ENCODE assay signal across 24 mouse cellular contexts in genomic region chr10:87885326-87886040, GRCm38 (mm10). TPM values are rescaled to one million over a fixed set of nuclear protein-coding genes. Genes with fewer than 3 reads are reported as not detected.
DNase-seq lines count a peak whose midpoint lies in the region; ATAC-seq and TF ChIP-seq lines count a peak whose summit lies in the region.
"Had no signal": no experiment of that assay in that cellular context is flagged by ENCODE, and none has a peak within 500 bp of the region (broad histone marks: within the 10 kb centered on the region; RNA-seq: fewer than 3 reads in every experiment).

No protein-coding gene starts in this region.

- peaks cover 24% of the 10 kb centered on the region for H3K4me1 ChIP-seq in liver, adult 2 months (ENCODE audit: control insufficient read depth, insufficient read depth, low read length)
- no peaks in the 10 kb centered on the region for H3K4me1 ChIP-seq in liver, embryonic 11.5 days (replicated peaks; ENCODE audit: control insufficient read depth, insufficient read depth, low read length)
- no peaks in the 10 kb centered on the region for H3K4me1 ChIP-seq in neural tube, embryonic 15.5 days
- H3K4me1 ChIP-seq: embryonic facial prominence, embryonic 12.5 days; forebrain, embryonic 13.5 days; forebrain, embryonic 15.5 days had no signal

- H3K9me3 ChIP-seq in liver, embryonic 11.5 days (ENCODE audit: control insufficient read depth, low read length): no peaks in the 10 kb centered on the region
- H3K9me3 ChIP-seq in neural tube, embryonic 15.5 days (replicated peaks): no peaks in the 10 kb centered on the region
- H3K9me3 ChIP-seq: embryonic facial prominence, embryonic 10.5 days; embryonic facial prominence, embryonic 12.5 days; forebrain, embryonic 13.5 days; forebrain, embryonic 15.5 days; G1E had no signal

- H3K9ac ChIP-seq in liver, adult 2 months (ENCODE audit: low read depth, low read length): peak overlapping the region; percentile 49; the same call in 1 of the 2 replicates
- no peak overlapping the region for H3K9ac ChIP-seq in liver, embryonic 11.5 days (ENCODE audit: low read depth, low read length)
- H3K9ac ChIP-seq in neural tube, embryonic 15.5 days (replicated peaks): no peak overlapping the region
- H3K9ac ChIP-seq: embryonic facial prominence, embryonic 12.5 days; forebrain, embryonic 13.5 days; forebrain, embryonic 15.5 days; forebrain, postnatal 0 days had no signal

- TF ChIP-seq POLR2A in liver, adult 2 months (IDR thresholded peaks at IDR 0.05; ENCODE audit: extremely low read depth, insufficient read depth, low read length): no peak

- H3K4me2 ChIP-seq in liver, embryonic 11.5 days: no peak overlapping the region
- no peak overlapping the region for H3K4me2 ChIP-seq in neural tube, embryonic 15.5 days
- H3K4me2 ChIP-seq: embryonic facial prominence, embryonic 12.5 days; forebrain, embryonic 13.5 days; forebrain, embryonic 15.5 days had no signal

- DNase-seq in heart, adult 11 months: peak; percentile 64
- DNase-seq in heart, postnatal 25 days (ENCODE audit: low spot score): no peak
- DNase-seq in liver, adult 2 months (ENCODE audit: extremely low read depth, low read depth, low spot score): peak; percentile 99
- no peak for DNase-seq in liver, embryonic 11.5 days (ENCODE audit: low spot score)
- DNase-seq in neural tube, embryonic 10.5 days (ENCODE audit: extremely low spot score, low spot score): peak; percentile 0
- DNase-seq in frontal cortex, postnatal 14 days (ENCODE audit: low spot score in 2 of 2): no peak
- DNase-seq: adrenal gland, adult 8-10 months; adrenal gland, postnatal 14 days; B cell, adult 2 months; cerebellum, adult 18-20 months; cerebellum, adult 8-10 months; cerebellum, adult 9-11 months; cerebellum, postnatal 25 days; forebrain, postnatal 0 days had no signal

- intact Hi-C loops in heart, postnatal 25 days (cut with DNase I): no loop called here

- WGBS in liver, adult 2 months: 25% methylated on average over 2 of the region's 2 CpGs
- WGBS in liver, embryonic 11.5 days: 84% methylated on average over 2 of the region's 2 CpGs
- WGBS in neural tube, embryonic 15.5 days: 79% methylated on average over 2 of the region's 2 CpGs

- peak overlapping the region; percentile 89 for H3K27ac ChIP-seq in liver, adult 2 months (replicated peaks; ENCODE audit: insufficient read depth, low read depth, low read length)
- no peak overlapping the region for H3K27ac ChIP-seq in liver, embryonic 11.5 days (ENCODE audit: low read depth, low read length)
- H3K27ac ChIP-seq in neural tube, embryonic 15.5 days (replicated peaks): no peak overlapping the region
- H3K27ac ChIP-seq: embryonic facial prominence, embryonic 10.5 days; embryonic facial prominence, embryonic 12.5 days; forebrain, embryonic 13.5 days; forebrain, embryonic 15.5 days had no signal

- ATAC-seq in liver, embryonic 11.5 days (replicated peaks; ENCODE audit: low FRiP score): no peak
- ATAC-seq in neural tube, embryonic 15.5 days (ENCODE audit: low FRiP score): no peak
- ATAC-seq: activated CD4-positive, CD25-positive, alpha-beta regulatory T cell, adult 4 months; CD4-positive, CD25-positive, alpha-beta regulatory T cell, adult 4 months; forebrain, embryonic 13.5 days; forebrain, embryonic 15.5 days; forebrain, postnatal 0 days; Patski had no signal

- TF ChIP-seq CTCF in liver, adult 2 months (IDR thresholded peaks at IDR 0.05; ENCODE audit: low read depth, low read length): no peak

- H3K4me3 ChIP-seq in liver, adult 2 months (ENCODE audit: insufficient read depth, low read depth, low read length): no peak overlapping the region
- H3K4me3 ChIP-seq in liver, embryonic 11.5 days (ENCODE audit: low read depth, low read length): no peak overlapping the region
- no peak overlapping the region for H3K4me3 ChIP-seq in neural tube, embryonic 15.5 days (replicated peaks)
- H3K4me3 ChIP-seq: embryonic facial prominence, embryonic 10.5 days; embryonic facial prominence, embryonic 12.5 days; forebrain, embryonic 13.5 days; forebrain, embryonic 15.5 days had no signal

- H3K36me3 ChIP-seq in liver, adult 2 months (ENCODE audit: control insufficient read depth, insufficient read depth, low read length): peaks cover 71% of the 10 kb centered on the region
- H3K36me3 ChIP-seq in liver, embryonic 11.5 days (ENCODE audit: control insufficient read depth, insufficient read depth, low read length): no peaks in the 10 kb centered on the region
- H3K36me3 ChIP-seq in neural tube, embryonic 15.5 days: no peaks in the 10 kb centered on the region
- H3K36me3 ChIP-seq: embryonic facial prominence, embryonic 12.5 days; forebrain, embryonic 15.5 days; G1E had no signal

- peaks cover 5% of the 10 kb centered on the region; the same call in 1 of the 2 replicates for H3K79me2 ChIP-seq in liver, adult 2 months (ENCODE audit: control insufficient read depth, insufficient read depth, low read length)

- H3K27me3 ChIP-seq in liver, adult 2 months (ENCODE audit: control insufficient read depth, insufficient read depth, low read length): no peaks in the 10 kb centered on the region
- no peaks in the 10 kb centered on the region for H3K27me3 ChIP-seq in liver, embryonic 11.5 days (replicated peaks; ENCODE audit: control insufficient read depth, insufficient read depth, low read length)
- no peaks in the 10 kb centered on the region for H3K27me3 ChIP-seq in neural tube, embryonic 15.5 days (replicated peaks)
- H3K27me3 ChIP-seq: CH12.LX; embryonic facial prominence, embryonic 12.5 days; forebrain, embryonic 13.5 days; forebrain, embryonic 15.5 days; Patski had no signal

RNA-seq across cellular contexts. Expression of gene Igf1, which starts 27.4 kb away (rescaled TPM):
- total RNA-seq in heart, postnatal 25 days (2021): 10 to 100 TPM; 15.8 to 23.0 TPM
- 244 and 252 TPM in 2 replicates for total RNA-seq in liver, adult 2 months (2014; rRNA removed)
- polyA plus RNA-seq in liver, adult 2 months (2012; rRNA removed): 1,223 and 1,483 TPM in 2 replicates
- 21.8 and 22.6 TPM in 2 replicates for polyA plus RNA-seq in liver, embryonic 11.5 days (2014; fragmentation: Nextera tagmentation; extraction: Ambion mirVana)
- polyA plus RNA-seq in neural tube, embryonic 15.5 days (2015; fragmentation: Nextera tagmentation; extraction: Ambion mirVana): 24.7 and 29.6 TPM in 2 replicates
- total RNA-seq: CH12.LX had no signal

Comparison
In these comparisons a context has a peak if more than half of its experiments do, and no peak if none do; other contexts are left out.
1. DNase-seq: peak in heart, adult 11 months (single experiment), liver, adult 2 months (single experiment) and neural tube, embryonic 10.5 days (single experiment); none in heart, postnatal 25 days (single experiment), liver, embryonic 11.5 days (single experiment) and frontal cortex, postnatal 14 days (0 of 2).
2. RNA of gene Igf1, which starts 27.4 kb away (polyA plus RNA-seq): 1,223 to 1,483 TPM in liver, adult 2 months; 24.7 to 29.6 TPM in neural tube, embryonic 15.5 days and 21.8 to 22.6 TPM in liver, embryonic 11.5 days; every median in the first group is over 10 times any median in the second.